Mouse (Mus musculus): Measurements from ENCODE around the gene Tmem88. TPM values are rescaled to one million over a fixed set of nuclear protein-coding genes. Genes with fewer than 3 reads are reported as not detected.

The Tmem88 gene
- total RNA-seq, 1 experiment from 2014 or later = 3.8 TPM

- ATAC-seq (replicated peaks; ENCODE audit: insufficient number of reproducible peaks, low FRiP score, low TSS enrichment, poor library complexity, severe bottlenecking) = peak; percentile 10; the same call in 1 of the 2 replicates
Observed at GRCm38 (mm10) chr11:69368356-69369214, 29.4 kb downstream of the Tmem88 start.

- ATAC-seq (replicated peaks; ENCODE audit: insufficient number of reproducible peaks, low FRiP score, low TSS enrichment, poor library complexity, severe bottlenecking) = peak; percentile 22
Observed at GRCm38 (mm10) chr11:69367616-69368355, 30.2 kb downstream of the Tmem88 start.

- peak; percentile 1; the same call in 1 of the 2 replicates for ATAC-seq (replicated peaks; ENCODE audit: insufficient number of reproducible peaks, low FRiP score, low TSS enrichment, poor library complexity, severe bottlenecking)
Observed at GRCm38 (mm10) chr11:69366855-69367615, 31.0 kb downstream of the Tmem88 start.

- ATAC-seq (replicated peaks; ENCODE audit: insufficient number of reproducible peaks, low FRiP score, low TSS enrichment, poor library complexity, severe bottlenecking) = peak; percentile 74
Observed at GRCm38 (mm10) chr11:69366157-69366854, 31.7 kb downstream of the Tmem88 start.

GRCm38 (mm10) chr11:69365722-69366121 lies 32.3 kb downstream of the Tmem88 start:
- no peak for ATAC-seq (replicated peaks; ENCODE audit: insufficient number of reproducible peaks, low FRiP score, low TSS enrichment, poor library complexity, severe bottlenecking)

GRCm38 (mm10) chr11:69364910-69365309 lies 33.1 kb downstream of the Tmem88 start:
- ATAC-seq (replicated peaks; ENCODE audit: insufficient number of reproducible peaks, low FRiP score, low TSS enrichment, poor library complexity, severe bottlenecking) = no peak

- no peak for ATAC-seq (replicated peaks; ENCODE audit: insufficient number of reproducible peaks, low FRiP score, low TSS enrichment, poor library complexity, severe bottlenecking)
Observed at GRCm38 (mm10) chr11:69364376-69364775, 33.7 kb downstream of the Tmem88 start.

- no peak for ATAC-seq (replicated peaks; ENCODE audit: insufficient number of reproducible peaks, low FRiP score, low TSS enrichment, poor library complexity, severe bottlenecking)
Observed at GRCm38 (mm10) chr11:69362479-69362878, 35.6 kb downstream of the Tmem88 start.

GRCm38 (mm10) chr11:69362021-69362420 lies 36.0 kb downstream of the Tmem88 start:
- ATAC-seq (replicated peaks; ENCODE audit: insufficient number of reproducible peaks, low FRiP score, low TSS enrichment, poor library complexity, severe bottlenecking) = no peak

GRCm38 (mm10) chr11:69357690-69358089 lies 40.3 kb downstream of the Tmem88 start:
- ATAC-seq (replicated peaks; ENCODE audit: insufficient number of reproducible peaks, low FRiP score, low TSS enrichment, poor library complexity, severe bottlenecking) = no peak

GRCm38 (mm10) chr11:69356544-69356943 lies 41.5 kb downstream of the Tmem88 start:
- ATAC-seq (replicated peaks; ENCODE audit: insufficient number of reproducible peaks, low FRiP score, low TSS enrichment, poor library complexity, severe bottlenecking) = no peak

Other genes starting within 250 kb of the Tmem88 start
- not detected in 3 replicates for gene Alox12b, start 241.2 kb downstream of the Tmem88 start, total RNA-seq (2017)
- 1.4 to 2.3 TPM (median 1.5 TPM) in 3 replicates for gene Alox8, start 200.4 kb downstream of the Tmem88 start, total RNA-seq (2017)
- gene Gucy2e, start 161.2 kb downstream of the Tmem88 start, total RNA-seq (2017) = 0.32 TPM in 1 of 3 replicates, not detected in the others
- 5.8 to 26.8 TPM (median 19.1 TPM) in 3 replicates for gene Cntrob, start 74.5 kb downstream of the Tmem88 start, total RNA-seq (2017)
- gene Trappc1, start 74.3 kb downstream of the Tmem88 start, total RNA-seq (2017) = 54.4 to 91.3 TPM (median 61.3 TPM) in 3 replicates
- 2.0 to 2.3 TPM in 2 of 3 replicates, not detected in the other for gene Kcnab3, start 72.0 kb downstream of the Tmem88 start, total RNA-seq (2017)
- gene Rnf227, start 57.8 kb downstream of the Tmem88 start, total RNA-seq (2017) = 1.3 to 3.6 TPM (median 1.5 TPM) in 3 replicates
- gene Chd3, start 28.8 kb downstream of the Tmem88 start, total RNA-seq (2017) = 76.7 to 192 TPM (median 86.2 TPM) in 3 replicates
- gene Naa38, start 2.7 kb downstream of the Tmem88 start, total RNA-seq (2017) = 51.4 to 93.3 TPM (median 54.6 TPM) in 3 replicates
- gene Cyb5d1, start 2.6 kb downstream of the Tmem88 start, total RNA-seq (2017) = 19.2 to 55.3 TPM (median 20.9 TPM) in 3 replicates
- gene Kdm6b, start 15.4 kb upstream of the Tmem88 start, total RNA-seq (2017) = 14.3 to 27.5 TPM (median 16.8 TPM) in 3 replicates
- 1.4 to 6.4 TPM (median 4.7 TPM) in 3 replicates for gene Dnah2, start 150.9 kb upstream of the Tmem88 start, total RNA-seq (2017)
- 0.49 to 0.96 TPM in 2 of 3 replicates, not detected in the other for gene Efnb3, start 162.0 kb upstream of the Tmem88 start, total RNA-seq (2017)
- gene Wrap53, start 182.0 kb upstream of the Tmem88 start, total RNA-seq (2017) = 2.8 to 9.4 TPM (median 3.8 TPM) in 3 replicates
- 11.9 to 26.9 TPM (median 24.5 TPM) in 3 replicates for gene Trp53, start 182.1 kb upstream of the Tmem88 start, total RNA-seq (2017)
- gene Atp1b2, start 207.7 kb upstream of the Tmem88 start, total RNA-seq (2017) = not detected in 3 replicates
- gene Shbg, start 219.7 kb upstream of the Tmem88 start, total RNA-seq (2017) = not detected in 3 replicates
- gene Sat2, start 223.8 kb upstream of the Tmem88 start, total RNA-seq (2017) = 0.67 TPM in 1 of 3 replicates, not detected in the others
- 64.6 to 83.5 TPM (median 67.9 TPM) in 3 replicates for gene Fxr2, start 234.8 kb upstream of the Tmem88 start, total RNA-seq (2017)

All from monocyte, adult 5-6 weeks (primary cell).